Mouse (Mus musculus) neural tube, embryonic 11.5 days (tissue): Measurements from ENCODE around the gene Asf1b. TPM values are rescaled to one million over a fixed set of nuclear protein-coding genes. Genes with fewer than 3 reads are reported as not detected.
"Not testable (repeated sequence)": the region's sequence is repeated elsewhere in the genome, so short reads cannot be mapped to it uniquely, and the experiment has no call there.

Experiments
- ATAC-seq: fragments of 200-750 bp; cut with Nextera tagmentation; 2 replicates; pipeline ENCODE4 v1.8.0; 2017; ENCODE audit warnings: moderate number of reproducible peaks, mild to moderate bottlenecking, moderate TSS enrichment, moderate library complexity; ENCODE audit not compliant: insufficient read depth, low FRiP score, low TSS enrichment
- DNase-seq: peaks from one replicate; pipeline ENCODE4 v3.0.0-alpha.2; 2015; ENCODE audit warnings: low spot score
- H3K27ac ChIP-seq: fragments of 300-500 bp; sonication (generic); 2 replicates; pipeline ENCODE4 v1.5.1; 2014; ENCODE audit warnings: low read depth, mild to moderate bottlenecking, low read length
- H3K27me3 ChIP-seq: fragments of 300-500 bp; sonication (generic); 2 replicates; pipeline ENCODE4 v1.6.1; 2014; ENCODE audit warnings: mild to moderate bottlenecking, low read length, mixed read lengths; ENCODE audit not compliant: control insufficient read depth, insufficient read depth
- H3K36me3 ChIP-seq: fragments of 300-500 bp; sonication (generic); 2 replicates; pipeline ENCODE4 v1.6.1; 2014; ENCODE audit warnings: mild to moderate bottlenecking, low read length, moderate library complexity, mixed read lengths; ENCODE audit not compliant: control insufficient read depth, insufficient read depth
- H3K4me1 ChIP-seq: fragments of 300-500 bp; sonication (generic); 2 replicates; pipeline ENCODE4 v1.6.1; 2014; ENCODE audit warnings: low read length, mixed read lengths; ENCODE audit not compliant: control insufficient read depth, insufficient read depth
- H3K4me2 ChIP-seq: fragments of 300-500 bp; sonication (generic); 2 replicates; pipeline ENCODE4 v1.6.1; 2014; ENCODE audit warnings: low read depth, mild to moderate bottlenecking, moderate library complexity
- H3K4me3 ChIP-seq: fragments of 300-500 bp; sonication (generic); 2 replicates; pipeline ENCODE4 v1.5.1; 2014; ENCODE audit warnings: low read depth, low read length
- H3K9ac ChIP-seq: fragments of 300-500 bp; sonication (generic); 2 replicates; pipeline ENCODE4 v1.6.1; 2014; ENCODE audit warnings: mild to moderate bottlenecking, low read length
- H3K9me3 ChIP-seq: fragments of 300-500 bp; sonication (generic); 2 replicates; pipeline ENCODE4 v1.6.1; 2016; ENCODE audit warnings: low read length; ENCODE audit not compliant: control insufficient read depth
- WGBS: fragments of 180-500 bp; shearing (Covaris S2); extraction: QIAGEN DNeasy Blood & Tissue Kit; methylation state at CpG from one replicate; pipeline ENCODE4 v1.1.7; 2014; 5-methylcytosine and 5-hydroxymethylcytosine counted together
- polyA plus RNA-seq: library from polyadenylated mRNA; unstranded; fragments of >200 nt; fragmentation: Nextera tagmentation; extraction: Ambion mirVana; gene quantifications from 2 replicates; pipeline ENCODE4 v1.2.1, GENCODE M21; 2014

The Asf1b gene
- polyA plus RNA-seq, 1 experiment from 2014 or later = 84.2 TPM

- Histone ChIP-seq H3K27me3 (peaks cover 20% of the 10 kb centered on the region), H3K36me3 (peaks cover 2% of the 10 kb centered on the region), H3K27ac (no peak overlapping the region), H3K4me3 (no peak overlapping the region), H3K4me1 (peaks cover 18% of the 10 kb centered on the region), H3K4me2 (no peak overlapping the region), H3K9ac (no peak overlapping the region), H3K9me3 (no peaks in the 10 kb centered on the region)
- WGBS = 63% methylated on average over 12 of the region's 12 CpGs
- ATAC-seq (no peak), DNase-seq (no peak)
Measured at GRCm38 (mm10) chr8:84002957-84003611, 47.8 kb downstream of the Asf1b start.

GRCm38 (mm10) chr8:84003612-84004246 is 48.4 kb downstream of the Asf1b start:
- H3K27me3 ChIP-seq = peaks cover 20% of the 10 kb centered on the region
- ATAC-seq (no peak), DNase-seq (no peak)
- no peak overlapping the region for H3K4me3 ChIP-seq
- H3K9me3 ChIP-seq = no peaks in the 10 kb centered on the region
- no peak overlapping the region for H3K27ac ChIP-seq
- H3K36me3 ChIP-seq = peaks cover 2% of the 10 kb centered on the region
- H3K9ac ChIP-seq = no peak overlapping the region
- H3K4me2 ChIP-seq = peak overlapping the region; percentile 60; the same call in 1 of the 2 replicates
- 78% methylated on average over 6 of the region's 6 CpGs for WGBS
- H3K4me1 ChIP-seq = peaks cover 17% of the 10 kb centered on the region

DNA sequence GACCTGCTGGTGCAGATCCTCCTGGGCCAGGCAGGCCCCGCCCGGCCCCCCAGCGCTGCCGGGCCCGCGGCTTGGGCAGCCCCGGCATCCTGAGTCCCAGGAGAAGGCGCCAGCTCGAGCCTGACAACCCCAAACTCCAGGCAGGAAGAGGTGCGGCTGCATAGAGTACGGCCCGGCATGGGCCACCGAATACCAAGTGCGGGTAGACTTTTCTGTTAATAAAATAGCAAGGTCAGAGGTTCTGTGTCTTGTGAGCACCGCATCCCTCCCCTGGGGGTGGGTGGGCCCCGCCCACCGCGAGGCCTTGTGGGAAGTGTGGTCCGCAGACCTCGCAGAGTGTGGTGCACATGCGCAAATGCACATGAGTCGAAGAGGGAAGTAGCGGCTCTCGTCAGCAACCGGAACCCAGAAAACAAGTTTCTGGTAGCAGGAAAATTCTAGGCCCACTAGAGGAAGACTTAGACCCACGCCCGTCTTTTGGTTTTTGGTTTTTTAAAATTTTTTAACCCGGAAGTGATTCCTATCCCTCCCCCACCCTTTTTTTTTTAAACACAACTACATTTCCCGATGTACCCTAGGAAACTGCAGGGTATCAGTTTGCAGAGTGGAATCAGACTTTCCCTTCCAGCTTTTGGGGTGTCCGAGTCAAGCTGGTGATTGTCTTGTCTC is 49.4 kb downstream of the Asf1b start:
- ATAC-seq (peak; percentile 65), DNase-seq (peak; percentile 94)
- peaks cover 2% of the 10 kb centered on the region; the same call in 1 of the 2 replicates for H3K36me3 ChIP-seq
- H3K27me3 ChIP-seq = peaks cover 20% of the 10 kb centered on the region
- WGBS = under 1% methylated on average over 30 of the region's 30 CpGs
- H3K4me1 ChIP-seq = peaks cover 9% of the 10 kb centered on the region
- peak overlapping the region; percentile 49 for H3K9ac ChIP-seq
- peak overlapping the region; percentile 41 for H3K4me3 ChIP-seq
- H3K9me3 ChIP-seq = no peaks in the 10 kb centered on the region
- H3K27ac ChIP-seq = no peak overlapping the region
- H3K4me2 ChIP-seq = peak overlapping the region; percentile 60

- not testable (repeated sequence) for H3K9me3 ChIP-seq, H3K27ac ChIP-seq, DNase-seq, H3K9ac ChIP-seq, H3K4me3 ChIP-seq, ATAC-seq, H3K4me2 ChIP-seq, H3K36me3 ChIP-seq, H3K4me1 ChIP-seq
- peaks cover 19% of the 10 kb centered on the region for H3K27me3 ChIP-seq
- WGBS = 93% methylated on average over 7 of the region's 7 CpGs
Measured at GRCm38 (mm10) chr8:84005502-84005901, 50.2 kb downstream of the Asf1b start.

GRCm38 (mm10) chr8:84008362-84008761 is 53.1 kb downstream of the Asf1b start:
- Histone ChIP-seq H3K9me3 (no peaks in the 10 kb centered on the region), H3K36me3 (no peaks in the 10 kb centered on the region), H3K4me1 (peaks cover 21% of the 10 kb centered on the region), H3K9ac (no peak overlapping the region), H3K4me3 (no peak overlapping the region), H3K27me3 (peaks cover 35% of the 10 kb centered on the region), H3K4me2 (no peak overlapping the region), H3K27ac (no peak overlapping the region)
- 23% methylated on average over 7 of the region's 7 CpGs for WGBS
- peak; percentile 44 for DNase-seq
- ATAC-seq = no peak

- Histone ChIP-seq H3K9ac (no peak overlapping the region), H3K27ac (no peak overlapping the region), H3K27me3 (peaks cover 37% of the 10 kb centered on the region), H3K36me3 (no peaks in the 10 kb centered on the region), H3K4me3 (no peak overlapping the region), H3K4me2 (no peak overlapping the region), H3K4me1 (peaks cover 18% of the 10 kb centered on the region), H3K9me3 (no peaks in the 10 kb centered on the region)
- DNase-seq (peak; percentile 86), ATAC-seq (no peak)
- WGBS = 2% methylated on average over 11 of the region's 11 CpGs
Measured at GRCm38 (mm10) chr8:84009876-84010275, 54.6 kb downstream of the Asf1b start.

DNA sequence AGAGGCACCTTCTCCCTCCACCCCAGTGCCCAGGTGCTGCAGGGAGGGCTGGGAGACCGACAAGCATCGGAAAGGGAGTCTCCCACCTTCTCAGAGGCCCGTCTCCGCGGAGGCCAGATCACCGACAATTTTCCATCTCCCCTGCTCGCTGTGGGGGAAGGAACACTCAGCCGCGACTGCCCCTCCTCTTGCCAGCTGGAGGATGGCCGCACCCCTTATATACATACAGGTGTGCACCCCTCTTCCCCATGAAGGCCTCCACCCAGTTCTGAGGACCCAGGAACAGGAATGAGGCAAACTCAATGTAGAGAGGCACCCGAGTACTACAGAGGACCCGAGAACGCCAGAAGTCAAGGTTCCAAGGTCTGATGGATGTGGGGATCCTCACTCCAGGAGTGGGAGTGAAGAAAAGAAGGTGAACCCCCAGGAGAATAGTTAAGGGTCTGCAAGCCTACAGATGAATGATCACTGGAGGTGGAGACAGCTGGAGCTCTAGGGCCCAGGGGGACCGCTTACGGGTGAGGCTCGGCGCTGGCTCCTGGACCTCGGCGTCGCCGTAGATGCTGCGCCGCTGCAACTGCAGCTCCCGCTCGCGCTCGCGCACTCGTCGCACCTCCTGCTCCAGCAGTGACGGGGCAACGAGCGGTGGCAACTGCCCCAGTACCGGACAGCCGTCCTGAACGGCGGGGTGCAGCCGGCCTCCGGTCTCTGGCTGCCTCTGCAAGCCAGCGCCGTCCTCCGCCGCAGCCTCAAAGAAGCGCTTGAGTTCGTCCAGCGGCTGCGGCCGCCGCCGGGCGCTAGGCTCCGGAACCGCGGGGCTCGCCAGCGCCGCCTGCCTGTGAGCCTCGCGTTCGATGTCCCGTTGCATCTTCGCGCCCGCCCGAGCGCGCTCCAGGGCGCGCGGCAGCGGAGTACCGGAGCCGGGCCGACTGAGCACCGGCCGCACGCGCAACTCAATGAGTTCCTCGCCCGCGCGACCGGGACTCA is 55.6 kb downstream of the Asf1b start:
- peak; percentile 26; the same call in 1 of the 2 replicates for ATAC-seq
- peak; percentile 88 for DNase-seq
- peaks cover 37% of the 10 kb centered on the region for H3K27me3 ChIP-seq
- WGBS = under 1% methylated on average over 83 of the region's 83 CpGs
- H3K4me2 ChIP-seq = peak overlapping the region; percentile 97
- H3K9ac ChIP-seq = peak overlapping the region; percentile 44
- H3K4me1 ChIP-seq = peaks cover 18% of the 10 kb centered on the region
- H3K4me3 ChIP-seq = peak overlapping the region; percentile 39
- H3K9me3 ChIP-seq = no peaks in the 10 kb centered on the region
- H3K36me3 ChIP-seq = no peaks in the 10 kb centered on the region
- no peak overlapping the region for H3K27ac ChIP-seq
